Mouse (Mus musculus) ES-E14 (cell line): ENCODE measurements around the gene AI413582. TPM values are rescaled to one million over a fixed set of nuclear protein-coding genes. Genes with fewer than 3 reads are reported as not detected.

ENCODE experiments used
- DNase-seq: peaks from one replicate; pipeline ENCODE4 v3.0.0-alpha.2; 2013; ENCODE audit warnings: low read depth, low spot score
- H3K27ac ChIP-seq: 2 replicates; pipeline ENCODE4 v1.5.1; 2012; ENCODE audit warnings: low read depth, mild to moderate bottlenecking, low read length, moderate library complexity, mixed read lengths; ENCODE audit not compliant: poor library complexity, insufficient read depth, severe bottlenecking
- H3K36me3 ChIP-seq: 2 replicates; pipeline ENCODE4 v1.6.1; 2012; ENCODE audit warnings: mild to moderate bottlenecking, low read length, moderate library complexity, mixed read lengths; ENCODE audit not compliant: control insufficient read depth, poor library complexity, insufficient read depth, severe bottlenecking
- H3K4me1 ChIP-seq, 2 experiments: fragments of 150-350 bp in 1 of 2; sonication (generic) in 1 of 2; 2 replicates each; pipeline ENCODE4 v1.6.1; 2012; ENCODE audit warnings: low read length in 2 of 2, mild to moderate bottlenecking in 1 of 2, mixed read lengths in 1 of 2; ENCODE audit not compliant: control insufficient read depth in 2 of 2, insufficient read depth in 2 of 2, poor library complexity in 1 of 2
- H3K4me3 ChIP-seq, 2 experiments: fragments of 150-350 bp in 1 of 2; sonication (generic) in 1 of 2; 2 replicates each; pipeline ENCODE4 v1.5.1; 2012; ENCODE audit warnings: low read length in 2 of 2, low read depth in 1 of 2, mild to moderate bottlenecking in 1 of 2, mixed read lengths in 1 of 2; ENCODE audit not compliant: insufficient read depth in 1 of 2, poor library complexity in 1 of 2, severe bottlenecking in 1 of 2
- H3K9ac ChIP-seq: 2 replicates; pipeline ENCODE4 v1.6.1; 2012; ENCODE audit warnings: low read depth, mild to moderate bottlenecking, low read length, mixed read lengths; ENCODE audit not compliant: poor library complexity, insufficient read depth, severe bottlenecking
- H3K9me3 ChIP-seq: fragments of 150-350 bp; sonication (generic); 2 replicates; pipeline ENCODE4 v1.6.1; 2012; ENCODE audit warnings: low read depth, mild to moderate bottlenecking, low read length; ENCODE audit not compliant: control insufficient read depth, insufficient read depth
- CHD2 ChIP-seq: IDR thresholded peaks from 2 replicates; pipeline ENCODE4 v1.6.1; 2014; ENCODE audit warnings: mild to moderate bottlenecking, low read depth, low read length, inconsistent platforms
- HCFC1 ChIP-seq: IDR thresholded peaks from 2 replicates; pipeline ENCODE4 v1.6.1; 2012; ENCODE audit warnings: low read length, inconsistent platforms, borderline replicate concordance; ENCODE audit not compliant: insufficient read depth
- MAFK ChIP-seq: IDR thresholded peaks from 2 replicates; pipeline ENCODE4 v1.6.1; 2014; ENCODE audit warnings: mild to moderate bottlenecking, low read depth, low read length, inconsistent platforms; ENCODE audit not compliant: insufficient read depth
- ZC3H11A ChIP-seq: IDR thresholded peaks from 2 replicates; pipeline ENCODE4 v1.6.1; 2012; ENCODE audit warnings: low read depth, mild to moderate bottlenecking, inconsistent platforms, low read length, borderline replicate concordance
- ZNF384 ChIP-seq: IDR thresholded peaks from 2 replicates; pipeline ENCODE4 v1.6.1; 2012; ENCODE audit warnings: low read depth, low read length, inconsistent platforms
- in situ Hi-C, 2 experiments: fragments of 600-800 bp; cut with MboI; formaldehyde crosslinking; loops; one replicate each; pipeline ENCODE4 v1.15.1; 2025; ENCODE audit warnings: low sequenced_read_pairs in 2 of 2, inconsistent platforms in 1 of 2; ENCODE audit not compliant: unreplicated experiment in 2 of 2
- total RNA-seq: library from RNA; depleted of rRNA; stranded (reverse); fragments of 300-350 nt; gene quantifications from 2 replicates; pipeline ENCODE4 v1.2.3, GENCODE M21; 2012

The AI413582 gene
- total RNA-seq, 1 experiment = 9.2 TPM

DNA sequence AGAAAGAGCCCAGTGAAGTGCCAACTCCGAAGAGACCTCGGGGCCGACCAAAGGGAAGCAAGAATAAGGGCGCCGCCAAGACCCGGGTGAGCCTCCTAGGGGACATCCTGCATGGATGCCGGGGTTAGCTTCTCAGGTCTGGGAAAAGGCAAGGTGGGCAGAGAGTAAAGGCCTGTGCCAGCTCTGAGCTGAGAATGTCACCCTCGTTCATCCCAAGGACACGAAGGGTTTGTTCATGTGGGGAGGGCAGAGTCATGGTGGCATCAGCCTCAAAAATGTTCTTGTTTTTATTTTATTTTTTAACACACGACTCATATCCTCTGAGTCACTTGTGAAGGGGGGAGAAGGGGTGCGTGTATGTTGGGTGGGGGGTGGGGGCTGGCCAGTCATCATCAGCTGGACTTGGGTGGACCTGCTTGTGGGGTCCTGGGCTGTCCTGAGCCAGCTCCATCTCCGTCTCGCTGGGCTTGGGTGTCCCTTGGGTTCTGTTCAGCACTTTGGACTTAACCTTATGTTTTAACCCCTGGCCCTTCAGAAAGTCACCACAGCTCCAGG lies 4.6 kb downstream of the AI413582 start:
- no peak overlapping the region for H3K9ac ChIP-seq
- H3K4me1 ChIP-seq = peaks cover 7 to 13% of the 10 kb centered on the region in 2 experiments; a peak in 3 of 4 replicates
- TF ChIP-seq HCFC1 (no peak), CHD2 (no peak)
- H3K4me3 ChIP-seq = no peak overlapping the region
- peaks cover 28% of the 10 kb centered on the region for H3K36me3 ChIP-seq
- 0 out of 2 replicates have a peak overlapping the region, but pooled peaks have one; percentile 11 for H3K27ac ChIP-seq
- in situ Hi-C loops = no loop called here
- no peak for DNase-seq
- no peaks in the 10 kb centered on the region for H3K9me3 ChIP-seq

DNA sequence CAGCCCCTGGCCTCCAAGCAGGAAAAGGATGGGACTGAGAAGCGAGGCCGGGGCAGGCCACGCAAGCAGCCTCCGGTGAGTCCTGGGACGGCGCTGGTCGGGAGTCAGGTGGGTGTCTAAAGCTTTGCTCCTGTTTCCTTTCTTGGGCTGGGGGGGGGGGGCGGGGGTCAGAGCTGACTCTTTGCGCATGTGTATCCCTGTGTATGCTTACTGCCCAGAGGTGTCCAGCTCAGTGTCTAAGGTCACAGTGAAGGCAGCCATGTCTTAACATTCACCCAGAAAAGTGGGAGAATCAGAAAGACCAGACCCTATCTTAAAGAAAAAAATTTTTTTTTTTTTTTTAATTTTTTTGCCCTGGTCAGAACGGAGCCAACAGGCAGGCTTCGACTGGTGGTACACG lies 6.0 kb downstream of the AI413582 start:
- peaks cover 28% of the 10 kb centered on the region for H3K36me3 ChIP-seq
- in situ Hi-C loops = no loop called here
- H3K4me1 ChIP-seq = peaks cover 4 to 13% of the 10 kb centered on the region in 2 experiments; a peak in 3 of 4 replicates
- H3K9ac ChIP-seq = peak overlapping the region; percentile 92; the same call in 1 of the 2 replicates
- no peak overlapping the region for H3K27ac ChIP-seq
- no peak for DNase-seq
- H3K9me3 ChIP-seq = no peaks in the 10 kb centered on the region
- TF ChIP-seq ZNF384 (no peak), MAFK (no peak), ZC3H11A (no peak), CHD2 (no peak), HCFC1 (no peak)
- H3K4me3 ChIP-seq = peak overlapping the region; percentile 11 to 87

DNA sequence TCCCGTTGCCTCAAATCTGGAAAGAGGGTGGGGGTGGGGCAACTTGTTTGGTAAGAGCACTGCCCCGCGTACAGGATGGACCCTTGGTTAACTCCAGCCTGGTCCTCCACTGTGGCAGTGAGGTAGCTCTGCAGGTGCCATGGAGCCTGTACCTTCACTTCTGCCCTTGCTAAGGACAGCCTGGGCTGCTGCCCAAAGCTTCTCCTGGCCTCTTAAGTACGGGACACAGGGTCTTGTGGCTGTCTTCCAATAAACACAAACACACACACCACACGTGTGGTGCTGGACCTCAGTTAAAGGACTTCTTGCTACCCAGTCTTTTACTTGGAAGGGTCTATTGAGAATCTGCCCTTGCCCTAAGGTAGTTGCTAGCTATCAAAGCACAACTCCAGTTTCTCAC lies 6.7 kb downstream of the AI413582 start:
- TF ChIP-seq MAFK = no peak
- TF ChIP-seq ZNF384 = no peak
- no peak for TF ChIP-seq HCFC1
- TF ChIP-seq CHD2 = no peak
- TF ChIP-seq ZC3H11A = no peak
- DNase-seq = no peak
- H3K4me1 ChIP-seq = peaks cover 5 to 11% of the 10 kb centered on the region in 2 experiments
- no peak overlapping the region for H3K27ac ChIP-seq
- no peaks in the 10 kb centered on the region for H3K9me3 ChIP-seq
- in situ Hi-C loops = no loop called here
- peak overlapping the region; percentile 76 to 87 for H3K4me3 ChIP-seq
- peak overlapping the region; percentile 92 for H3K9ac ChIP-seq
- peaks cover 28% of the 10 kb centered on the region for H3K36me3 ChIP-seq

DNA sequence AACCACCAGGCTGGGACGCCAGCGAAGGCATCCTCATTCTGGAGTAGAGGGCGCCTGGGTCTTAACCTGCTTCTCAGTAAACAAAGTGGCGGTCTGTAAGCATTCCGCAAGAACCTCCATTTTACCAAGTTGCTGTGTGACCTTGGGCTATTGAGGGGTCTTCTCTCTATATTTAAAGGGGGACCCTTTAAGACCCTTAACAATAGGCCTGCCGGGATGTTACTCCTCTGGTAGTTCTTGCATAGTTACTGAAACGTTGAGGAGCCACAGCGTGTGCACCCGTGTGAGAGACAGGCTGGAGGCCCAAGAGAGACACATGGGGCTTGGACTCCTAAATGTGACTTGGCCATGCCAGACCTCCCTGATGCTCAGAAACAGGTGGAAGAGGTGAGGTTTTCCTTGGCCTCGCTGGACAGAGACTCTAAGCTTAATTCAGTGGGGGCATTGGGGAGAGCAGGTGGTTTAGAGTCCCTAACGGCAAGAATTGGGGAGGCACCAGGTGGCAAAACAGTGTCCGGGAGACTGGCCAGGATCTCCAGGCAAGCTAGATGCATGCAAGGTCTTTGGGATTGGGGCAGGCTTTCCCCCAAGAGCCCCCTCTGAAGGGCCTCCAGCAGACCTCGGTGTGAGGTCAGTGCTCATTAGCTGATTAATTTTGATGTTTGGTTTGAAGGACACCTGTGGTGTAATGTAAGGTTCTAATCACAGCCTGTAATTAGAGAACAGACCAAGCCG lies 7.5 kb downstream of the AI413582 start:
- TF ChIP-seq ZNF384 = no peak
- TF ChIP-seq MAFK = no peak
- TF ChIP-seq HCFC1 = no peak
- TF ChIP-seq CHD2 = no peak
- TF ChIP-seq ZC3H11A = no peak
- Histone ChIP-seq H3K27ac (peak overlapping the region; percentile 97), H3K9ac (peak overlapping the region; percentile 92), H3K36me3 (peaks cover 24% of the 10 kb centered on the region), H3K4me1 (peaks cover 5 to 14% of the 10 kb centered on the region in 2 experiments), H3K4me3 (peak overlapping the region; percentile 76 to 87), H3K9me3 (no peaks in the 10 kb centered on the region)
- DNase-seq = no peak
- in situ Hi-C loops = no loop called here
